In the genomic region with DNA sequence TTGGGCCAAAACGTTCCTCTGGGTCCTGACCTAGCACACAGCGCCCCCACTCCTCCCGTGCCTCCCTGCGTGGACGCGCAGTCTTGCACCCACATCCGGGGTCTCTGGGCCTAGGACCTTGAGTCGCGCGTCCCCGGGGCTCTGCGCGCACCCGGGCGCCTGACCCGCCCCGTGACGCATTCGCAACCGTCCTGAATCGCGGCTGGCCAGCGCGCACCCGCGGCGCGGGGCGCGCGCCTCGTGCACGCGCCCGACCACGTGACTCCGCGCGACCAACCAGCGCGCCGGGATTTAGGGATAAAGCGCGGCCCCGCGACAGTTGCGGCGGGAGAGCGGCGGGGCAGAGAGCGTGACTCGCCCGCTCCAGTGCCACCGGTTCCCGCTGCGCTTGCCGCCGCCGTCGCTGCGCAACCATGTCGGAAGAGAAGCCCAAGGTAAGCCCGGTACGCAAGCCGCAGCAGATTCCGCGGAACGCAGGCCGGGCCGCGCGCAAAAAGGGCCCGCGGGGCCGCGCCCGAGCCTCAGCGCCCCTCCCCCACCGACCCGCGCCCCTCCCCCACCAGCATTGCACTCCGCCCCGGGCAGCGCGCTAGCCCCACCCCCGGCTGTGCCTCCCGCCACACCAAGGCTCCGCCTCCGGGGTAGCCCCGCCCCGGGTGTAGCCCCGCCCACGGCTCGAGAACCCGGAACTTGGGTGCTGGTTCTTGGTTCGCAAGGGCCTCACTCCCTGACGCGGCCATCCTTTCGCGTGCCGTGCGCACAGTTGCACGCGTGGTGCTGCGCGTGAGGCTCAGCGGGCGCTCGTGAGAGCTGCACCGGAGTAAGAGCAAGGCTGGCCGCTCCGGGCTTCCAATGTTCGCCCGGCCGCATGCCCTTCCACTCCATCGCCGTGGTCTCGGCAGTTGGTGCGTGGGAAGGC, we compare ENCODE assay signal across 8 mouse cellular contexts. TPM values are rescaled to one million over a fixed set of nuclear protein-coding genes. Genes with fewer than 3 reads are reported as not detected.
DNase-seq lines count a peak whose midpoint lies in the region; ATAC-seq and TF ChIP-seq lines count a peak whose summit lies in the region.

Gene Sumo3, plus strand, starts transcription at position 190 of the 919 bp plus-strand sequence.
Gene Gm49325, plus strand, starts transcription at position 290 of the 919 bp plus-strand sequence.

- no peaks in the 10 kb centered on the region for H3K9me3 ChIP-seq in heart, embryonic 10.5 days
- no peaks in the 10 kb centered on the region; the same call in none of the 2 replicates for H3K9me3 ChIP-seq in kidney, embryonic 15.5 days (replicated peaks)
- no peaks in the 10 kb centered on the region for H3K9me3 ChIP-seq in limb, embryonic 15.5 days
- H3K9me3 ChIP-seq in midbrain, postnatal 0 days (ENCODE audit: low read length): no peaks in the 10 kb centered on the region

- peak within 1 kb of the TSS; percentile 84 for H3K4me2 ChIP-seq in kidney, embryonic 15.5 days
- H3K4me2 ChIP-seq in limb, embryonic 15.5 days: peak within 1 kb of the TSS; percentile 86
- H3K4me2 ChIP-seq in midbrain, postnatal 0 days (ENCODE audit: low read depth, low read length, poor library complexity, severe bottlenecking): peak within 1 kb of the TSS; percentile 63

- under 1% methylated on average over 112 of the region's 119 CpGs for WGBS in heart, embryonic 10.5 days
- WGBS in kidney, embryonic 15.5 days: under 1% methylated on average over 108 of the region's 119 CpGs
- 1% methylated on average over 96 of the region's 119 CpGs for WGBS in limb, embryonic 15.5 days
- WGBS in midbrain, postnatal 0 days: under 1% methylated on average over 100 of the region's 119 CpGs

- TF ChIP-seq POLR2A in bone marrow macrophage, adult 2 months (IDR thresholded peaks at IDR 0.05; ENCODE audit: borderline replicate concordance, low read depth, low read length): no peak
- TF ChIP-seq POLR2A in embryonic fibroblast, embryonic 13.5 days (IDR thresholded peaks at IDR 0.05; ENCODE audit: low read depth, low read length): peak; percentile 90

- TF ChIP-seq CTCF in bone marrow macrophage, adult 2 months (IDR thresholded peaks at IDR 0.05; ENCODE audit: low read depth, low read length): no peak
- 0 out of 2 replicates have a peak, but pooled peaks have one; percentile 10 for TF ChIP-seq CTCF in embryonic fibroblast, embryonic 13.5 days (IDR thresholded peaks at IDR 0.05; ENCODE audit: borderline replicate concordance, insufficient read depth, low read length)
- peak; percentile 16; the same call in 1 of the 2 replicates for TF ChIP-seq CTCF in midbrain, postnatal 0 days (IDR thresholded peaks at IDR 0.05)

- no peaks in the 10 kb centered on the region for H3K27me3 ChIP-seq in heart, embryonic 10.5 days (ENCODE audit: insufficient read depth, poor library complexity, severe bottlenecking)
- H3K27me3 ChIP-seq in kidney, embryonic 15.5 days: no peaks in the 10 kb centered on the region
- H3K27me3 ChIP-seq in limb, embryonic 15.5 days: no peaks in the 10 kb centered on the region
- no peaks in the 10 kb centered on the region for H3K27me3 ChIP-seq in midbrain, postnatal 0 days (ENCODE audit: insufficient read depth, low read length)

- DNase-seq in A20 (ENCODE audit: low read depth, low spot score): peak; percentile 96
- peak; percentile 98 for DNase-seq in heart, embryonic 10.5 days (ENCODE audit: low spot score)
- peak; percentile 91 for DNase-seq in midbrain, postnatal 0 days (ENCODE audit: low spot score)
- peak; percentile 100 for DNase-seq in spleen, postnatal 10 days (ENCODE audit: low spot score in 2 of 2)

- H3K4me1 ChIP-seq in bone marrow macrophage, adult 2 months (ENCODE audit: control insufficient read depth, insufficient read depth, low read length): peaks cover 14% of the 10 kb centered on the region
- H3K4me1 ChIP-seq in embryonic fibroblast, embryonic 13.5 days (ENCODE audit: control insufficient read depth, insufficient read depth, low read length): no peaks in the 10 kb centered on the region
- peaks cover 27% of the 10 kb centered on the region for H3K4me1 ChIP-seq in heart, embryonic 10.5 days
- peaks cover 27% of the 10 kb centered on the region for H3K4me1 ChIP-seq in kidney, embryonic 15.5 days
- peaks cover 33% of the 10 kb centered on the region for H3K4me1 ChIP-seq in limb, embryonic 15.5 days
- H3K4me1 ChIP-seq in midbrain, postnatal 0 days (ENCODE audit: insufficient read depth, low read length): peaks cover 8% of the 10 kb centered on the region; the same call in 1 of the 2 replicates

- H3K36me3 ChIP-seq in heart, embryonic 10.5 days: peaks cover 32% of the 10 kb centered on the region
- H3K36me3 ChIP-seq in kidney, embryonic 15.5 days: peaks cover 30% of the 10 kb centered on the region
- H3K36me3 ChIP-seq in limb, embryonic 15.5 days: peaks cover 19% of the 10 kb centered on the region
- H3K36me3 ChIP-seq in midbrain, postnatal 0 days (ENCODE audit: insufficient read depth, low read length): peaks cover 9% of the 10 kb centered on the region; the same call in 1 of the 2 replicates

- peak within 1 kb of the TSS; percentile 87 for H3K4me3 ChIP-seq in bone marrow macrophage, adult 2 months (ENCODE audit: insufficient read depth, low read length)
- H3K4me3 ChIP-seq in embryonic fibroblast, embryonic 13.5 days (ENCODE audit: insufficient read depth, low read length): peak within 1 kb of the TSS; percentile 62
- H3K4me3 ChIP-seq in heart, embryonic 10.5 days: peak within 1 kb of the TSS; percentile 83
- H3K4me3 ChIP-seq in kidney, embryonic 15.5 days (replicated peaks): peak within 1 kb of the TSS; percentile 63
- H3K4me3 ChIP-seq in limb, embryonic 15.5 days: peak within 1 kb of the TSS; percentile 79
- peak within 1 kb of the TSS; percentile 64 for H3K4me3 ChIP-seq in midbrain, postnatal 0 days (ENCODE audit: low read depth, low read length)

- peak; percentile 89 for ATAC-seq in kidney, embryonic 15.5 days (replicated peaks; ENCODE audit: low FRiP score)
- peak; percentile 88 for ATAC-seq in limb, embryonic 15.5 days (ENCODE audit: insufficient number of reproducible peaks, low FRiP score, low TSS enrichment, low read depth)
- ATAC-seq in midbrain, postnatal 0 days (ENCODE audit: low FRiP score): peak; percentile 90

- H3K9ac ChIP-seq in kidney, embryonic 15.5 days: peak within 1 kb of the TSS; percentile 65
- peak within 1 kb of the TSS; percentile 67 for H3K9ac ChIP-seq in limb, embryonic 15.5 days
- peak within 1 kb of the TSS; percentile 84 for H3K9ac ChIP-seq in midbrain, postnatal 0 days (replicated peaks; ENCODE audit: low read length, poor library complexity, severe bottlenecking)

- peak within 1 kb of the TSS; percentile 89 for H3K27ac ChIP-seq in bone marrow macrophage, adult 2 months (ENCODE audit: insufficient read depth, low read depth, low read length)
- H3K27ac ChIP-seq in embryonic fibroblast, embryonic 13.5 days (ENCODE audit: insufficient read depth, low read length): peak within 1 kb of the TSS; percentile 85
- H3K27ac ChIP-seq in heart, embryonic 10.5 days: peak within 1 kb of the TSS; percentile 99
- peak within 1 kb of the TSS; percentile 99 for H3K27ac ChIP-seq in kidney, embryonic 15.5 days
- H3K27ac ChIP-seq in limb, embryonic 15.5 days: peak within 1 kb of the TSS; percentile 98
- peak within 1 kb of the TSS; percentile 96 for H3K27ac ChIP-seq in midbrain, postnatal 0 days (ENCODE audit: low read depth, low read length)

RNA-seq across cellular contexts. Expression of gene Sumo3, which starts in this region (rescaled TPM):
- polyA plus RNA-seq in bone marrow macrophage, adult 2 months (2012; ENCODE audit: insufficient read depth, insufficient read length, missing spikeins): 165 and 203 TPM in 2 replicates
- 130 and 167 TPM in 2 replicates for polyA plus RNA-seq in embryonic fibroblast, embryonic 13.5 days (2011; ENCODE audit: insufficient read length, low read depth, missing spikeins)
- polyA plus RNA-seq in heart, embryonic 10.5 days (2016; fragmentation: Nextera tagmentation; extraction: Ambion mirVana): 235 and 306 TPM in 2 replicates
- 332 TPM in 2 replicates for polyA plus RNA-seq in kidney, embryonic 15.5 days (2015; fragmentation: Nextera tagmentation; extraction: Ambion mirVana)
- 343 and 347 TPM in 2 replicates for polyA plus RNA-seq in limb, embryonic 15.5 days (2015; fragmentation: Nextera tagmentation; extraction: Ambion mirVana)
- 167 and 306 TPM in 2 replicates for total RNA-seq in midbrain, postnatal 0 days (2014; rRNA removed)
- polyA plus RNA-seq in midbrain, postnatal 0 days (2015; fragmentation: Nextera tagmentation; extraction: Ambion mirVana): 385 and 389 TPM in 2 replicates

RNA-seq across cellular contexts. Expression of gene Gm49325, which starts in this region (rescaled TPM):
- polyA plus RNA-seq in bone marrow macrophage, adult 2 months (2012; ENCODE audit: insufficient read depth, insufficient read length, missing spikeins): 40.9 and 41.8 TPM in 2 replicates
- 31.7 and 53.4 TPM in 2 replicates for polyA plus RNA-seq in embryonic fibroblast, embryonic 13.5 days (2011; ENCODE audit: insufficient read length, low read depth, missing spikeins)
- 2.1 and 2.7 TPM in 2 replicates for polyA plus RNA-seq in heart, embryonic 10.5 days (2016; fragmentation: Nextera tagmentation; extraction: Ambion mirVana)
- 3.6 and 6.3 TPM in 2 replicates for polyA plus RNA-seq in kidney, embryonic 15.5 days (2015; fragmentation: Nextera tagmentation; extraction: Ambion mirVana)
- 1.3 and 1.8 TPM in 2 replicates for polyA plus RNA-seq in limb, embryonic 15.5 days (2015; fragmentation: Nextera tagmentation; extraction: Ambion mirVana)
- total RNA-seq in midbrain, postnatal 0 days (2014; rRNA removed): not detected in 2 replicates
- polyA plus RNA-seq in midbrain, postnatal 0 days (2015; fragmentation: Nextera tagmentation; extraction: Ambion mirVana): 6.9 and 10.5 TPM in 2 replicates

Comparison
In these comparisons a context has a peak if more than half of its experiments do, and no peak if none do; other contexts are left out.
1. Peak in every context shown above with its lines: DNase-seq, ATAC-seq, H3K4me3 ChIP-seq and H3K27ac ChIP-seq.